Mouse (Mus musculus) thymus, adult 18-20 months (tissue): ENCODE data around the gene Tbx4.

ENCODE experiments used
- DNase-seq, 2 experiments: peaks; one replicate each; pipeline ENCODE4 v3.0.0; 2022; ENCODE audit warnings: mixed read lengths in 2 of 2

Gene Tbx4

DNA sequence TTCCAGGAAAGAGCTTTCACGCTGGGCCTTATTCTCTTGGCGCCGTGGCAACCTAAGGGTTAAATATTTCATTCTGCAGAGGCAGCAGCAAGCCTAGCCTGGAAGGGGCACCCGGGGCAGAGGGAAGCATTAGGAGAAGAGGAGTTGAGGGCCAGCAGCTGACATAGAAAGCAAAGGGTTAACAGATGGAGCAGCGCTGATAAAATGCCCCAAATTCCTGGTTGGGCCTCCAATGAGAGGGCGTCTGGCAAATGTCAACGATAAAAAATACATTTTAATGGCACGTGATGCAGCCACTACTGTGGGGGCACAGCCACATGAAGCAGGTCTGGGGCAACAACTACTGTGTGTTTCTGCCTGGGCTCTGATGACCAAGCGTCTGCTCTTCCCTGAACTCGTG lies 23.9 kb downstream of the Tbx4 start:
- no peak for DNase-seq

DNA sequence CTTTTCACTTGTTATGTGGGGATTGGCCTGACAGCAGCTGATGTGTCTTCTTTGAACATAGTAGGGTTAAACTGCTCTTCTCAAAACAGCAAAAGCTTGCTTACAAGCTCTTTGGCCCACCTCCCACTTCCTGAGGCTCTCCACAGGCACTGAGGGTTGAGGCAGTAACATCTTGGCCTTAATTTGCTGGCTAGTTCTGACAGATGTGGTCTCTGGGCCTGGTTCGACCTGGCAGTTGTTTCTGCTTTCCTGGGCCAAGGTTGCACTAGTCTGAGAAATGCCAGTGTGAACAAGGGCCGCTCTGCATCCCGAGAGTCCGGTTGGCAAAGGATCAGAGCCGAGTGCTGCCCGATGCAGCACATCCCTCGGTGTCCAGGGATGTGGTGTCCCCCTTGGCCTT lies 27.3 kb downstream of the Tbx4 start:
- no peak for DNase-seq

DNA sequence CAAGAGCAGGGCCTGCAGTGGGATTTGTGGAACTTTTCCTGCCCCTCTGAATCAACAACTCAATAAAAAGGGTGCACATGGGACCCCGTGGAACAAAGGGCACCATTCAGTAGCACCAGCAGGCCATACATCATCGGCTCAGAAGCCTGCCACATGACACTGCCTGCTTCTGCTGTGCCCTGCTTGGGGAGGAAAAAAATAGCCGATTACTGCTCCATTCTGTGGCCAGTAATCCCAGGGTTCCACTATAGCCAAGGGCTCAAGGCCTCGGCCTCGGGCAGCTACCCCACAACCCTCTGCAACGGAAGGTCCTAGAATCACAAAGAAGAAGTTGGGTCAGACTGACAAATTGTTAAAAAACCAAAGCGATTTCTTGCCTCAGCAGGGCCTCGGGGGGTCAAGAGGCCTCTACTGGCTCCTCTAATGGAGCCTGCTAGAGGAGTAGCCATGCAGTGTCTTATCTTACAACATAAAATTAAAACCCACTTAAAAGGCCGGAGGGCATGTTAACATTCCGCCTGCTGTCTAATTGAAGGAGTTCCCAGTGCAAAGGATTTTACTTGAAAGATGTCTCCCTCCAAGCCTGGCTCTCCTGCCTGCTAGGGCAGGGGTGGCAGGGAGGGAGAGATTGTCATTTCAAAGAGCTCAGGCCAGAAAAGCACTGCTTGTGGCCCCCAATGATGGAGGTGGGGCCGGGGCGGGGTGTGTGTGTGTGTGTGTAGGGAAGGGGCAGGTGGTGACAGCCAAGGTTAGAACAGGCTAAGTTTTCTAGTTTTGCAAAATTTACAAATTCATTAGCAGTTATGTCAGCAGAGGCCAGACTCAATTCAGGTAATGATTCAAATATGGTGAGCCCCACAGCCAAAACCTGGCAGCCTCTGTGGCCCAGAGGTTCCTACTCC lies 31.1 kb downstream of the Tbx4 start:
- no peak for DNase-seq

DNA sequence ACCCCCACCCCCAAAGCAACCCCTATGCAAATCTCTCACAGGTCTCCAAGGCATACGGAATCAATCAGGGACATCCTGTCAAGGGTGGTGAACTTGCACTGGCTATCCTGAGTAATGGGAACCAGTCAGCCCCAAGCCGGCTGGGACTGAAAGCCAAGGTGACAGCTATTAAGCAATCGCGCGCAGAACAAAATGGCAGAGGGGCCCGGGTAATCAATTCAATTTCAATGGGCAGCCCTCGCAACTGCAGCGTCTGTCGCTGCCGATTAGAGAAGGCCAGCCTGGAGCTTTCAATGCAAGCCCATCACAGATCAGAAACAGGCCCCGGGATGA lies 31.7 kb downstream of the Tbx4 start:
- no peak for DNase-seq

GRCm38 (mm10) chr11:85918388-85918940 lies 32.2 kb downstream of the Tbx4 start:
- no peak for DNase-seq

DNA sequence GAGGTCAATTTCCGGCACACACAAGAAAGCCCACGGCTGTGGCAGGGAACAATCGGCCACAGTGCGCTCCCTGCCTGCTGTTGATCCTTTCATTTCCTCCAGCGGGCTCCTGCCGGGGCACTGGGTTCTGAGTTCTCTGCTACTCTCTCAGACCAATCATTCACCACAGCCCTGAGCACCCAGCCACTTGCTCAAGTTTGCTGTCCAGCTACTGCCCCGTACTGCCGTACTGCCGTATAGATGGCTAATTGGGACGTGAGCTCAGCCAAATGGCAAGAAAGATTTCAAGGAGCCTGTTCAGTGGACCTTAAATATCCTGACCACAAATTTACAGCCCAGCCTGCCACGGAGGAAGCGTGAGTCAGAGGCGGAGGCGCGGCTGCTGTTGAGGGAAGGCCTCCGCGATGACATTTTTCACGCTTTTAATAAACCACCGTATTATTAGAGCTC lies 39.1 kb downstream of the Tbx4 start:
- DNase-seq, result no peak

DNA sequence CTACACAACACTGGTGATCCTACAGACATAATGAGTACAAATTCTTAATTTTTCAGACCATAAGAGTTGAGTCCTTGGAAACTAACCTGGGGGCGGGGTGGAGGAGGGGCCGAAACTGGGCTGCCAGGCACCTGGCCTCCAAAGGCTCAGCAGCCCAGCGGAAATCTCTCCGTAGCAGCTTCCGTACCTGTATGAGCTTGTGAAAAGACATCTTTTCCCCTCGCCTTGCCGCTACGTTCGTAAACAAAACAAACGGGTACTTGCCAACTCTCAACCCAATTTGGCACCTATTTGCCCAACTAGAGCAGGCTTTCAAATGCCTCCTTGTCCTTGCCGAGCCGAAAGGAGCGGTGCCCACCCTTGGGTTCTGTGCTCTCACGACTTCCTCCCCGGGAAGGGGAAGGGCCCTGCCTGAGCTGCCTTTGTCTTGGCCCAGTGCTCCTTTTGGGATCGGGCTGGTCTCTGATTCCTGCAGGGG lies 40.1 kb downstream of the Tbx4 start:
- DNase-seq, result no peak

DNA sequence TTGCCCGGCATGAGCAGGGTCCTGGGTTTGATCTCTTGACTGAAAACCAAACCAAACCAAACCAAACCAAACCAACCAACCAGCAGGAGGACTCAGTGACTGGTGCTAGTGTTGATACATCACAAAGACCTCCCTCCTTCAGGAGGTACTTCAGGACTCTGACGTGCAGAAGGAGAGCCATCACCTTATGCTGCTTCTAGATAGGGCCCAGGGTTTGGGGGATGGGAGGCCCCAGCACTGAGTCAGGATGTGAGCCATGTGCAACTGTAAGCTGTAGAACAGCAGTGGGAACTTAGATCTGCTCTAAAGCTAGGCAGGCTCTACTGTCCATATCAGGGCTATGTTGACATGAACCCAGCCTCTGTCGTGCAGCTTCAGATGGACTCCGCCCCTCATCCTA lies 41.9 kb downstream of the Tbx4 start:
- no peak for DNase-seq

DNA sequence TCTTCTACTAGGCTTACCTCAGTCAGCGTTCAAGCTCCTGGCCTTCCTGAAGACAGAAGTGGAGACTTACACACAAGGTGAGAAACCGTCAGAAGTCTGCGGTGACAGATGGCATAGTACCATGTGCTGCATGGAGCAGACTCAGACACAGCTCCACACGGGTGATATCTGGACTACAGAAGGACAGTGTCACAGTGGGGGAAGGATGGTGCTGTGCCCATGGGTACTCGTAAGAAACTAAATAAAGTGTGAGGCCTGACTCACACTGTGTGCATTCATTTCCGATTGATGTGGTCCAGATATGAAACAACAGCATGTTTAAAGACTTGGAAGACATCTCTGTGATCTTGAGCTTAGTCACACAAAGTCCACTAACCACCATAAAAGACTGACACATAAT lies 43.4 kb downstream of the Tbx4 start:
- DNase-seq, result no peak

DNA sequence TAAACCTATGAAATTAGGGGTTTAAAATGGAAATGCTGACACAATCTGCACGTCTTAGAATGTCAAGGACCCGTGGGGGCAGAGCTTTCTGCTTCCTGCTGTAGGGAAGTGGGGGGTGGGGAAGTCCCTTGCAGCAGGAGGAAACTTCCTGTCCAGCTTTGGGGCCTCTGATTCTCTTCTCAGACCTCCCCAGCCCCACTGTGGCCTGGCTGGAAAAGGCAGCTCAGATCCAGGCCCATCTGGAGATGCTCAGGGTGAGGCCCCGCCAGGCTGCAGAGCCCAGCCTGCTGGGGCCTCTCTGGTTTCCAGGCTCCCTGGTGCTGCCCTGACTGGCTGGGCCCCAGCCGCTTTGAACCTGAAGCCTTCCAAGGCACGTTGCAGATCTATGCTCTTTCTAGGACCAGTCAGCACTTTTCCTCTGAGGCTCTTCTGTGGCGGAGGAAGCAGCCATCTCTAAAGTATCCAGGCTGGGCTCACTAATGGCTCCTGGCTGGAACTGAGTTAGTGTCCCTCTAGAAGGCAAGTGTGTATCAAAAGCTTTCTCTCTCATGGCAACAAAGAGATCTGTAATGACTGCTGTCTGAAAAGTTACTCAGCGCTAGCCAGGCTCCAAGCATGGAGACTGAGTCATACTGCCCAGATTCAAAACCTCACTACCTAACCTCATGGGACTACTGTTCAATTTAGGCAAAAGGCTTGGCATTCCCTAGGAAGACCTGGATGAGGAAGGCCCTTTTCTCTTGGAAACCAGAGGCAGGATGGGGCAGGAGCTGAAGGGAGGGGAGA lies 55.8 kb downstream of the Tbx4 start:
- DNase-seq, result no peak

GRCm38 (mm10) chr11:85948765-85949164 lies 62.5 kb downstream of the Tbx4 start:
- no peak for DNase-seq

- no peak for DNase-seq
Observed at GRCm38 (mm10) chr11:85949749-85950148, 63.5 kb downstream of the Tbx4 start.

DNA sequence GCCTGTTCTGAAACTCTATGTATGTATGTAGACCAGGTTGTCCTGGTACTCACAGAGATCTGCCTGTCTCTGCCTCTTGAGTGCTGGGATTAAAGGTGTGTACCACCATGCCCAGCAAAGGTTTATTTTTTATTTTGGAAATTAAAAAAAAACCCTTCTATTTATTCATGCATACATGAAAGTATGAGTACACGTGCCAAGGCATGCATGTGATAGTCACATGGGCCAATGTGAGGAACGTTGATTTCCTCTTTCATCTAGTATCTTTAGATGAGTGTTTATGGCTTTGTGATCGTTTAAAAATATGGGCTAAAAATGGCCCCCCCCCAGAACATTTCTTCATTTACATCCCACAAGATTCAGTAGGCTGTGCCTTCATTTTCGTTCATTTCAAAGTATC lies 66.3 kb downstream of the Tbx4 start:
- no peak for DNase-seq

GRCm38 (mm10) chr11:85955611-85956010 lies 69.4 kb downstream of the Tbx4 start:
- DNase-seq, result no peak

- no peak for DNase-seq
Observed at GRCm38 (mm10) chr11:85956422-85956821, 70.2 kb downstream of the Tbx4 start.

DNA sequence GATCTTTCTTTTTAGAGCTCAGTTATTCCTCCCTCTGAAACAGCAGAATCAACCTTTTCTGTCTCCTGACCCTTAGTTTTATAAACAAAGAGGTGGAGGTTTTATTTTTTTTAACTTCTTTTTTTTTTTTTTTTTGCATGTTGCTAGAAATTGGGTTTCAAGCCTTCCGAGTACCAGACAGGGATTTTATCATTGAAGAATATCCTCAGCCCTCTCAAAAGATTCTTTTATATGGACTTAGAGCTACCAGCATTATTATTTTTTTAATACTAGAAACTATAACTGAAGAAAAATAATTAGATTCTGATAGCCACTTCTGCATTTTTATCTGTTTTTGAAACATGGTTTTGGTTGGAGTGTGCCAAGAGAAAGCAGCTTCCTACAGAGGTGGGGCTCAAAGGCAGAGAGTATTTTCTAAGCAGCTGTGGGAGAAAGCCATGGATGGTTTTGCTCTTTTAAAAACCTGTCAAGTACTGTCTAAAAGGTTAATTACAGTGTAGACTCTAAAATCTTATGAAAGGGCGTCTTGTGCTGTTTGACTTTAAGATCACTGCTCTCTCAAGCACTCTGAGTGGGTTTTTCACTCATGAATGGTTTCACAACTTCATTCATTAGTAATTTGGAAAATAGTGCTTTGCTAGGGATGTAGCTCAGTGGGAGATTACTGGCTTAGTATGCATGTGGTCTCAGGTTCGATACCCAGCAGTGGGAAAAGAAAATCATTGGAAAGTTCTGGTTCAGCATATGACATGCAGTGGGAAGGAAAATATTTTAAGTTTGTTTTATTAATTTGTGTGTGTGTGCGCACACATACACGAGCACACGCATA lies 70.9 kb downstream of the Tbx4 start:
- DNase-seq, result no peak

- DNase-seq, result no peak
Observed at GRCm38 (mm10) chr11:85959837-85960236, 73.6 kb downstream of the Tbx4 start.

DNA sequence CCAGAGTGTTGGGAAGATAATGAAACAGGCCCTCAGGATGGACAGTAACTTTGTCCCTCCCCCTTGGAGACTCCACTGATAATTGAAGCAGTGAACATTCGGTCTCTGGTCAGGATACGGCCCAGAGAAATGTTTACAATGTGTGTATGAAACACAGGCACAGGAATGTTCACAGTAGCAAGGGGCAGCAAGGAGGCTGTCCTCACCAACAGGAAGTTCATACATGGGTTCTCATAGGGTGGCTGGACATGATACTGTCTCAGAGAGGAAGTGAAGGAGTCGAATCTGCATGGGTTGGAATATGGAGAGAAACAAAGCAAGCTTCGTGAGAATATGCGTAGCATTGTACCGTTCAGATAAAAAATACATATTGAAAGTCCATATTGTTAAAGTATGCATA lies 74.1 kb downstream of the Tbx4 start:
- DNase-seq, result no peak

- DNase-seq, result no peak
Observed at GRCm38 (mm10) chr11:85961498-85961897, 75.3 kb downstream of the Tbx4 start.
